Mouse (Mus musculus) neural tube, postnatal 0 days (tissue): Measurements from ENCODE around the gene Dock9. TPM values are rescaled to one million over a fixed set of nuclear protein-coding genes. Genes with fewer than 3 reads are reported as not detected.

Source experiments
- polyA plus RNA-seq: library from polyadenylated mRNA; unstranded; fragments of >200 nt; fragmentation: Nextera tagmentation; extraction: Ambion mirVana; gene quantifications from 2 replicates; pipeline ENCODE4 v1.2.1, GENCODE M21; 2015

The Dock9 gene
- 13.0 and 15.0 TPM in 2 replicates for polyA plus RNA-seq

DNA sequence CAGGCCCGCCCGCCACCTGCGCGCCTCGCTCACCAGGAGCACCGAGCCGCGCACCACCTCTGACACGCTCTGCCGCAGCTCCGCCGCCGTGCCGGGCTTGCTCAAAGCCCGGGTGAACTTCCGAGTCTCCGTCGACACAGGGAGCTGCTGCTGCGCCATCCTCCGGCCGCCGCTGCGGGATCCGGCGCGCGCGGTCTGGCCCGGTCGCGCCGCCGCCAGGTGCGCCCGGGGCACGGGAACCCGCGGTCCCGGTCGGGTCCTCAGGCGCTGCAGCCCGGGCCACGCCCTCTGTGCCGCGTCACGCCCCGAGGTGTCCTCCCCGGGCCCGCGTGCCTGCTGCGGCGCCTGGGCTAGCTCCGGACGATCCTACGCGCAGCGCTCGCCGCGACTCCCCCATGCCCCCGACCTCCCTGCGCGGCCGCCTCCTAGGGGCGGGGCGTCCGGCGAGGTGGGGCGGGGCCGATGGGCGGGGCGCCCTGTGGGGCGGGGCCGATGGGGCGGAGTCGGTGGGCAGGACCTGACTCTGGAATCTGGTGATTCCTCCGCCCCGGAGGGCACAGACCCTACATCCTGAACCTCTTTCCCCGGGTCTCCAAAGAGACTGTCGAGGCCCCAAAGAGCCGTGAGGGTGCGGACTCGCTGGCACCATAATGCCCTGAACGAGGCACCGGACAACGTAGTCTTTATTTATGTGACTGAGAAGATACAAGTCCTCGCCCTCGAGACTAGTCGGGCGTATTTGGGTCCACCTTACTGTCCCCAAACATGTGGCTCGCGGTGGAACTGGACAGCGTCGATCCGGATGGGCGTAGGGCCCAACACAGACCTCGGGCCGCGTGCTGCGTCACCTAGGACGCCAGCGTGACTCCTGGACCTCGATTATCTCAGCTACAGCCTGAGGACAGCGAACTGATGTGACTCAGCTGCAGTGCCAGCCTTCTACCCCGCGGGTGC is at the start of gene Dock9:
TSS of gene Dock9 (minus strand) at position 381 of the 954 bp plus-strand sequence.

DNA sequence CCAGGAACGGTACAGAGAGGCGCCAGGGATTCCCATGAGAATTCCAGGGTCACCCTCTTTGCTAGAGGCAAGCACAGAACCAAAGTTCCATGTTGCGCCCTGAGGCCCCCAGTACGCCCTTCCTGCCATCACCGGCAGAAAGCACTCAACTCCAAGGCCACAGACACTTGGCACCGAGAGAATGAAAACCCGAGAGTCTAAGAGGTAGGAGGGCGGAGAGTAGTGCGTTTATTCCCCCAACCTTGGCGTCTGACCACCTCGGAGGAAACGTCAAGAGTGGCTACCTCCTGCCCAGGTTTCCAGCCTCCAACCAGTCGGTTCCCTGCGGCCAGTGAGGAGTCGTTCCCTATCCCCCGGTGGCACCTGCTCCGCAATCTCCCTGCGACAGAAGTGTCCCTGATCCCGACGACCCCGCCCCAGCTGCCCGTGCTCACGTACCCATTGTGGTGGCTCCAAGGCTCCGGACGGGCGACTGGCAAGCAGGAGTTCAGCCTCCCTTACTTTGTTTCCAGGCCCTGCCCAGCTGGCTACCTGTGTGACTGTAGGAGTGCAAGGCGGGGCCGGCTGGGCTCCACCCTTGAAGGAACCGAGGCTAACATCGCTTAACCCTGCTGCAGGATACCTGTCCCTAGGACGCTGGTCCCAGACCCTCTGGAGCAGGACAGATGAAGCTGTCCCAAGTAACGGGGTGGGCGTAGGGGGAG is 292.7 kb downstream of the Dock9 start, which contains the start of gene Slc15a1:
TSS of gene Slc15a1 (minus strand) at position 472 of the 704 bp plus-strand sequence.

Other genes with a start within 250 kb of the Dock9 start
- 47.7 and 48.8 TPM in 2 replicates for gene Ubac2, start 80.8 kb upstream of the Dock9 start, polyA plus RNA-seq
- 0.10 and 0.20 TPM in 2 replicates for gene Gpr18, start 117.9 kb upstream of the Dock9 start, polyA plus RNA-seq
- gene Gpr183, start 167.4 kb upstream of the Dock9 start, polyA plus RNA-seq: 1.2 TPM in 2 replicates
- 0.17 TPM in 1 of 2 replicates, not detected in the other for gene Timm8a2, start 236.8 kb upstream of the Dock9 start, polyA plus RNA-seq